Mouse (Mus musculus): ENCODE data around the gene H2-T24. TPM values are rescaled to one million over a fixed set of nuclear protein-coding genes. Genes with fewer than 3 reads are reported as not detected.

Gene H2-T24
- 10.5 TPM for polyA plus RNA-seq (2017; shearing (Covaris generic))

DNA sequence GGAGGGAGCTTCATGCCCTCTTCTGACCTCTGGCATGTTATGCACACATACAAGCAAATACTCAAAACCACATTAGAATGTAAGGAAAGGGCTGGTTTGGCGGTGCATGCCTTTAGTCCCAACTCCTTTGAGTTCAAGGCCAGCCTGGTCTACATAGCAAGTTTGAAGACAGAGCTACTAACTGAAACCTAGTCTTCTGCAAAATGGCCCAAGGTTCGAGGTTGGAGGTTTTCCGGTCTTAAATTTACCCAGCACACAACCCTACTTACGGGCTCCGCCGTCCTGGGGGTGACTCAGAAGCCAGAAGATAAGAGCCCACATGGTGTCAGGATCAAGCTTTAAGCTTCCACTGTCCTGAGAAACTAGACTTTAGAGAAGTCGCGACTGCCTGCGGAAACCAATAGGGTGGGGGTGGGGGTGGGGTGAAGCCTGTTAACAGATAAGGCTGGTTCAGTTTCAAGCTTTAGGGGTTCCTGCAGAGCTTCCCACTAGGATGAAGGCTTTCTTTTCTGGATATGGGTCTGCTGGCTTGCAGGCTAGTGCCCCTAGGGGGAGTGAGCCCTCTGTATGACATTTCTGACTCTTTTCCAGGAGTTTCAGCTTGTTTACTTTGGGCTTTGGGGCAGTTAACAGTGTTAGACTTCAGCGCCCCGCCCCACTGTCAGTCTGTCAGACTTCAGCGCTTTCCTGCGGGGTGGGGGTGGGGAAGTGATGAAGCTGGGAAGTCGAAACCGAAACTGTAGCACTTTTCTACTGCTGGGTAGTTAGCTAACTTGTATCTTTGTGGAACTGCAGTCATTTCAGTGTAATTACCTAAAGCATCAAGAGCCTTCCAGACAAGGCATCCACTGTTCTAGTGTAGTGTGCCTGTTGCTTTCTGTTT, at the start of gene H2-T24:
Gene H2-T24 (minus strand): TSS at position 370 of the 883 bp plus-strand sequence.

DNA sequence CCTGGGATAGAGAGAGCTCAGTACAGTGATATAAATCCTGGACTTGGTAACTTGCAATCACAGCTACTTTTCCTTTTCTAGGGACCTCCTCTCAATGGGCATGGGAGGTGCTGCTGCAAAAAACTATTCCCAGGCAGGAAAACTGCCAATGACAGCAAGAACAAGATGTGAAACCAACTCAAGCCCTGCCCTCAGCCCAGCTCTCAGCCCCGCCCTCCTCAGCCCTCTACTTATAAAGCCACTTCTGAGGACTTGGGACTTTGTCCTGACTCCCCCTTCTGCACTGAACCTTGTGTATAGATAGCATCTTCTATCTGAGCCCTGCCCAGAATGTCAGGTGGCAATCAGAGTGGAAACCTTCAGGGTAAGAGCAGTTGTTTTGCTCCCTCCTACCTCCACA, 38.0 kb upstream of the H2-T24 start, which contains the start of gene Gm11127:
Gene Gm11127 (minus strand): TSS at position 10 of the 400 bp plus-strand sequence.

GRCm38 (mm10) chr17:36042610-36043169, 22.3 kb upstream of the H2-T24 start, which contains the start of the genes H2-T22 and Gm6034:
H2-T22 (minus strand) TSS chr17:36042747.
Gm6034 (plus strand) TSS chr17:36042961.

DNA sequence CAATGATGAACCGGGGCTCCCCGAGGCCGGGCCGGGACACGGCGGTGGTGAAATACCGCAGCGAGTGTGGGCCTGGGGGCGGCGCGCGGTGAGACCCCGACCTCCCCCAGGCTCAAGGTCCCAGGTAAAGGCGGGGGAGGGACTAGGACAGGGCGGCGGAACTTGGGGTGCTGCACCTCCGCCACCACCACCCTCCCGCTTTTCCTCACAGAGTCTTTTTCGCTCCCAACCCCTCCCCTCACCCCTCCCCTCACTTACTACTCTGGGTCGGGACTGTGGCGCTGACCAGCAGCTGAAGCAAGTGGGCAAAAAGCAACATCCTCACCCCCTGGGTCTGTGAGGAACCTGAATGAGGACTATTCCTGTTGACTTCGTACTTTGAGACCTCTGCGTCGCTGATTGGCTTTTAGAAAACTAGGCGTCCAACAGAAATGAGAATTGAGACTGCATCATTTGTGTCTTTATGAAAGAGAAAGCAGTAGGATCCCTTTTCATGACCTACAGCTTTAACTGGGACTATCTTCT, 12.1 kb upstream of the H2-T24 start, which contains the start of gene H2-T23:
Gene H2-T23 (minus strand): TSS at position 505 of the 525 bp plus-strand sequence.

DNA sequence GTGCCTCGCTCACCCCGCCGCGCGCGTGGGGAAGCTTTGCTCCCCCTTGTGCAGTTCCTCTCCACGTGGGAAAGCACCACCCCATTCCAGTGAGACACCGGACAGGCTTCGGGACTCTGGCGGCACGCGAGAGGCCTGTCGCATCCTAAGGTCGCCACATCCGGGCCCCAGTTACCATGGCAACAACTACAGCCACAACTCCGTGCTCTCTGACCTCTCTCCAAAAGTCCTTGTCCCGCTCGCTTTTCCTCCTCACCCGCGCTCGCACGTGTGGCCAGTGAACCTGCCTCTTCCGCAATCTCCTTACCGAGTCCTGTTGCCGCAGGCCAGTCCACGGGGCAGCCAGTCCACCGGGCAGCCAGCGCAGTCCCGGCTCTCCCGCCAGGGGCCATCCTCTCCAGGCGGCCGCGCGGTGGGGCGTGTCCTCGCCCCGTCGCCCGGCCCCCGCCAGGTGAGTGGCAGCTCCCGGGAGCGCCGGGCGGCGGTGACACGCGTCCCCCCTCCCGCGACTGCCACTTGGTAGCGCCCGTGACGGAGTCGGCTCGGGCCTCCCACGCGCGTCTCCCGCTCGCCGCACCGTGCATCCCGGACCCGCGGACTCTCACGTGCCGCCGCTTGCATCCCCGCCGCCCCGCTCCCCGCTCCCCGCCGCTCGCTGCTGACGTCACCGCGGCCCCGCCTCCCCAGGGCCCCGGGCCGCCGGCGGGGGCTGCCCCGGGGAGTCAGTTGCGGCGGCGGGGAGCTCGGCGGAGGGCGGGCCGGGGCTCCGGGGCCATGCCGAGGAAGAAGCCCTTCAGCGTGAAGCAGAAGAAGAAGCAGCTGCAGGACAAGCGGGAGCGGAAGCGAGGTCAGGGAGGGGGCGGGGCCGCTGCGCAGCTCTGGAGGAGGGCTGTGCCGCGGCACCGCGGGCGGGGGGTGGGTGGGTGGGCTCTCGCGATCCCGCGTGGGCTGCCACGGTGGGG, 40.7 kb downstream of the H2-T24 start, which contains the start of the genes Gnl1 and Prr3:
Gene Gnl1 (plus strand): TSS at position 451 of the 962 bp plus-strand sequence.
Gene Prr3 (minus strand): TSS at position 836 of the 962 bp plus-strand sequence.

GRCm38 (mm10) chr17:35969418-35970389, 50.7 kb downstream of the H2-T24 start, which contains the start of gene Abcf1:
Abcf1 (minus strand) TSS chr17:35969761.

Other genes starting within 250 kb of the H2-T24 start
- gene Ier3, start 198.9 kb downstream of the H2-T24 start, polyA plus RNA-seq (2017; shearing (Covaris generic)): 29.2 TPM
- 52.6 TPM for gene Flot1, start 197.3 kb downstream of the H2-T24 start, polyA plus RNA-seq (2017; shearing (Covaris generic))
- gene Tubb5, start 182.3 kb downstream of the H2-T24 start, polyA plus RNA-seq (2017; shearing (Covaris generic)): 71.0 TPM
- gene Mdc1, start 179.0 kb downstream of the H2-T24 start, polyA plus RNA-seq (2017; shearing (Covaris generic)): 9.5 TPM
- gene Nrm, start 159.2 kb downstream of the H2-T24 start, polyA plus RNA-seq (2017; shearing (Covaris generic)): 24.1 TPM
- 384 TPM for gene Ppp1r18, start 155.0 kb downstream of the H2-T24 start, polyA plus RNA-seq (2017; shearing (Covaris generic))
- 54.0 TPM for gene Dhx16, start 140.7 kb downstream of the H2-T24 start, polyA plus RNA-seq (2017; shearing (Covaris generic))
- gene 2310061I04Rik, start 123.1 kb downstream of the H2-T24 start, polyA plus RNA-seq (2017; shearing (Covaris generic)): 32.9 TPM
- 13.2 TPM for gene Atat1, start 110.5 kb downstream of the H2-T24 start, polyA plus RNA-seq (2017; shearing (Covaris generic))
- gene Mrps18b, start 104.2 kb downstream of the H2-T24 start, polyA plus RNA-seq (2017; shearing (Covaris generic)): 93.2 TPM
- gene Ppp1r10, start 104.1 kb downstream of the H2-T24 start, polyA plus RNA-seq (2017; shearing (Covaris generic)): 76.6 TPM
- 137 TPM for gene Abcf1, start 50.8 kb downstream of the H2-T24 start, polyA plus RNA-seq (2017; shearing (Covaris generic))
- gene Gnl1, start 40.7 kb downstream of the H2-T24 start, polyA plus RNA-seq (2017; shearing (Covaris generic)): 74.2 TPM
- gene Prr3, start 40.3 kb downstream of the H2-T24 start, polyA plus RNA-seq (2017; shearing (Covaris generic)): 24.6 TPM
- 476 TPM for gene H2-T23, start 12.3 kb upstream of the H2-T24 start, polyA plus RNA-seq (2017; shearing (Covaris generic))
- 161 TPM for gene H2-T22, start 22.2 kb upstream of the H2-T24 start, polyA plus RNA-seq (2017; shearing (Covaris generic))
- gene Gm6034, start 22.4 kb upstream of the H2-T24 start, polyA plus RNA-seq (2017; shearing (Covaris generic)): 0.95 TPM
- gene Gm11127, start 37.8 kb upstream of the H2-T24 start, polyA plus RNA-seq (2017; shearing (Covaris generic)): not detected
- 1.5 TPM for gene Gm19684, start 101.1 kb upstream of the H2-T24 start, polyA plus RNA-seq (2017; shearing (Covaris generic))
- not detected for gene Gm7030, start 108.9 kb upstream of the H2-T24 start, polyA plus RNA-seq (2017; shearing (Covaris generic))
- 8.8 TPM for gene Gm8909, start 148.0 kb upstream of the H2-T24 start, polyA plus RNA-seq (2017; shearing (Covaris generic))
- 0.84 TPM for gene H2-T3, start 169.7 kb upstream of the H2-T24 start, polyA plus RNA-seq (2017; shearing (Covaris generic))
- 120 TPM for gene Rpp21, start 237.5 kb upstream of the H2-T24 start, polyA plus RNA-seq (2017; shearing (Covaris generic))

All from effector memory CD4-positive, alpha-beta T cell, adult 5 months (primary cell).